Mouse (Mus musculus) myocyte (in vitro differentiated cells): ENCODE results near the gene Gm4763. TPM values are rescaled to one million over a fixed set of nuclear protein-coding genes. Genes with fewer than 3 reads are reported as not detected.
"Not testable (repeated sequence)": the region's sequence is repeated elsewhere in the genome, so short reads cannot be mapped to it uniquely, and the experiment has no call there.

Experiments used
- H3K27me3 ChIP-seq: one replicate; pipeline ENCODE4 v1.6.1; 2011; ENCODE audit not compliant: control insufficient read depth, insufficient read depth, insufficient read length
- H3K36me3 ChIP-seq: one replicate; pipeline ENCODE4 v1.6.1; 2011; ENCODE audit not compliant: control insufficient read depth, insufficient read depth
- H3K4me2 ChIP-seq: one replicate; pipeline ENCODE4 v1.6.1; 2011; ENCODE audit warnings: low read depth, control low read depth
- H3K4me3 ChIP-seq: one replicate; pipeline ENCODE4 v1.5.1; 2011; ENCODE audit warnings: mild to moderate bottlenecking, control low read depth, moderate library complexity
- H3K79me2 ChIP-seq: one replicate; pipeline ENCODE4 v1.6.1; 2011; ENCODE audit not compliant: control insufficient read depth, insufficient read depth
- H3ac ChIP-seq: one replicate; pipeline ENCODE4 v1.6.1; 2011; ENCODE audit not compliant: control insufficient read depth, insufficient read length
- CEBPB ChIP-seq: IDR thresholded peaks from 2 replicates; pipeline ENCODE4 v1.6.1; 2011; ENCODE audit warnings: mild to moderate bottlenecking, moderate library complexity; ENCODE audit not compliant: poor library complexity, insufficient read depth, severe bottlenecking
- E2F4 ChIP-seq: IDR thresholded peaks from one replicate; pipeline ENCODE4 v1.6.1; 2011; ENCODE audit warnings: mild to moderate bottlenecking, control low read depth, moderate library complexity; ENCODE audit not compliant: insufficient read depth
- MAX ChIP-seq: IDR thresholded peaks from one replicate; pipeline ENCODE4 v1.6.1; 2011; ENCODE audit warnings: low read depth, mild to moderate bottlenecking, control low read depth
- MYOD1 ChIP-seq, 3 experiments: IDR thresholded peaks; one replicate each; pipeline ENCODE4 v1.6.1; 2011; ENCODE audit warnings: control low read depth in 2 of 3, low read depth in 2 of 3, mild to moderate bottlenecking in 2 of 3, moderate library complexity in 1 of 3; ENCODE audit not compliant: insufficient read length in 2 of 3, control insufficient read depth in 1 of 3
- MYOG ChIP-seq, 3 experiments: IDR thresholded peaks; one replicate each; pipeline ENCODE4 v1.6.1; 2011; ENCODE audit warnings: control low read depth in 2 of 3, low read depth in 2 of 3, mild to moderate bottlenecking in 2 of 3; ENCODE audit not compliant: insufficient read length in 2 of 3, control insufficient read depth in 1 of 3, insufficient read depth in 1 of 3
- POLR2A ChIP-seq: IDR thresholded peaks from one replicate; pipeline ENCODE4 v1.6.1; 2011; ENCODE audit warnings: low read depth, mild to moderate bottlenecking, control low read depth, moderate library complexity; ENCODE audit not compliant: insufficient read length
- POLR2AphosphoS2 ChIP-seq: IDR thresholded peaks from one replicate; pipeline ENCODE4 v1.6.1; 2011; ENCODE audit warnings: low read depth, control low read depth; ENCODE audit not compliant: insufficient read length
- REST ChIP-seq: IDR thresholded peaks from one replicate; pipeline ENCODE4 v1.6.1; 2011; ENCODE audit warnings: mild to moderate bottlenecking, control low read depth, moderate library complexity; ENCODE audit not compliant: insufficient read depth, insufficient read length
- SRF ChIP-seq: IDR thresholded peaks from one replicate; pipeline ENCODE4 v1.6.1; 2011; ENCODE audit warnings: low read depth; ENCODE audit not compliant: control insufficient read depth, insufficient read length
- TCF12 ChIP-seq: IDR thresholded peaks from one replicate; pipeline ENCODE4 v1.6.1; 2011; ENCODE audit warnings: mild to moderate bottlenecking, control low read depth; ENCODE audit not compliant: poor library complexity, insufficient read depth, severe bottlenecking
- TCF3 ChIP-seq: IDR thresholded peaks from one replicate; pipeline ENCODE4 v1.6.1; 2011; ENCODE audit warnings: low read depth, control low read depth; ENCODE audit not compliant: insufficient read length
- USF1 ChIP-seq: IDR thresholded peaks from one replicate; pipeline ENCODE4 v1.6.1; 2011; ENCODE audit warnings: low read depth, mild to moderate bottlenecking, control low read depth, moderate library complexity
- polyA plus RNA-seq: library from polyadenylated mRNA; unstranded; fragments of >200 nt; fragmentation: generic; extraction: Trizol; gene quantifications from one replicate; pipeline ENCODE4 v1.2.1, GENCODE M21; 2012; ENCODE audit warnings: missing spikeins

Gene Gm4763
- polyA plus RNA-seq, 1 experiment = not detected

DNA sequence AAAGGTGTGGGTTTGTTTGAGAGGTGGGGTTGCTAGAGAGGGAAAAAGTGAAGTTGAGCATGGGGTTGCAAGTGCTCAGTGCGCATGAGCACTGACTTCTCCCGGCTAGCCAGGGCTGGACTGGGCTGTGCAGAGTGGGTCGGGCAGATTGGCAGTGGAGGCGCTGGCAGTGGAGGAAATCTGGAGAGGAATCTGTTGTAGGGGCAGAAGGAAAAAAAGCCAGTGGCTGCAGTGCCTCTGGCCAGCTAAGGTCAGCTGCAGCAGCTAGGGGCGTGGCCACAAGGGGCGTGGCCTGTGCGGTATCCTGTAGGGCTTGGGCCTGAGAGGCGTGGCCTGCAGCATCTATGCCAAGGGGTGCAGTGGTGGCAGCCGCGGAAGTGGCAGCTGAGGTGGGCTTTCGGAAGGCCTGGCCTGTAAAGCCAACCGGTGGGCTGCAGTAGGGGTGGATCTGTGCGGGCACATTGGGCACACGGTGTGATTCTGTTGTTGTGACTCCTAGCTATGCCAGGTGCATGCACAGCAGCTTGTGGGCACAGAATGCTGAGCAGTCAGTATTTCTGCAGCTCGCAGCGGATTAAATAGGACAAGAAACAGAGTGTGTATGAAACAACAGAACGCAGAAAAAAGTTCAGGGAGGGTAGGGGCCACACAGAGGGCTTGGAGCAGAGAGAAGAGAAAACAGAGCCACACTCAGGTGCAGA is 9.4 kb upstream of the Gm4763 start:
- H3K27me3 ChIP-seq = peaks cover 31% of the 10 kb centered on the region
- H3K36me3 ChIP-seq = no peaks in the 10 kb centered on the region
- no peaks in the 10 kb centered on the region for H3K79me2 ChIP-seq
- H3ac ChIP-seq = no peak overlapping the region
- no peak overlapping the region for H3K4me2 ChIP-seq
- TF ChIP-seq USF1 (no peak), TCF3 (no peak), POLR2AphosphoS2 (no peak), CEBPB (no peak), MAX (no peak), POLR2A (no peak), MYOG (IDR thresholded peaks at IDR 0.05; ENCODE audit: control insufficient read depth in 1 of 3, insufficient read depth in 1 of 3, insufficient read length in 2 of 3, low read depth in 2 of 3) (no peak), SRF (no peak), E2F4 (no peak), TCF12 (no peak), MYOD1 (IDR thresholded peaks at IDR 0.05; ENCODE audit: control insufficient read depth in 1 of 3, insufficient read length in 2 of 3, low read depth in 2 of 3) (no peak), REST (no peak)
- H3K4me3 ChIP-seq = no peak overlapping the region

DNA sequence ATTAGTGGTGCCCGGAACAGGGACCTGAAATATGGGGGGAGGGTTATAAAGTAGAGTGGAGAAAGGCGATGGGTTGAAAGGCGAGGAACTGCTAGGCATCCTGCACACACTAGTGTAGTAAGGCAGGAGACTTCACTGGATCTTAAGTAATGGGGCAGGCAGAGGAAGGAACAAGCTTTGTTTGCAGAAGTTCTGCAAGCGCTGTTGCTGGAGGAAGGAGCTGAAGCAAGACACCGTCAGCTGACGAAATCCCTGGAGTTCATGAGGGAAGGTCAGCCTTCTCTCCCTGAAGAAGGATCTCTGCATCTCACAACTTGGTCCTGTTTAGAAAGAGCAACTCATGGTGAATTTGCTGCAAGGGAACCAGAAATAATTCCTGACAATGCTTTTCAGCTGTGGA is 11.7 kb downstream of the Gm4763 start:
- no peak overlapping the region for H3K4me3 ChIP-seq
- H3K79me2 ChIP-seq = no peaks in the 10 kb centered on the region
- no peaks in the 10 kb centered on the region for H3K36me3 ChIP-seq
- TF ChIP-seq MAX (no peak), POLR2AphosphoS2 (no peak), TCF12 (no peak), MYOG (IDR thresholded peaks at IDR 0.05; ENCODE audit: control insufficient read depth in 1 of 3, insufficient read depth in 1 of 3, insufficient read length in 2 of 3, low read depth in 2 of 3) (no peak), CEBPB (no peak), USF1 (no peak), MYOD1 (IDR thresholded peaks at IDR 0.05; ENCODE audit: control insufficient read depth in 1 of 3, insufficient read length in 2 of 3, low read depth in 2 of 3) (no peak), SRF (no peak), REST (no peak), POLR2A (no peak), TCF3 (no peak), E2F4 (no peak)
- no peak overlapping the region for H3ac ChIP-seq
- no peak overlapping the region for H3K4me2 ChIP-seq
- H3K27me3 ChIP-seq = peaks cover 21% of the 10 kb centered on the region

DNA sequence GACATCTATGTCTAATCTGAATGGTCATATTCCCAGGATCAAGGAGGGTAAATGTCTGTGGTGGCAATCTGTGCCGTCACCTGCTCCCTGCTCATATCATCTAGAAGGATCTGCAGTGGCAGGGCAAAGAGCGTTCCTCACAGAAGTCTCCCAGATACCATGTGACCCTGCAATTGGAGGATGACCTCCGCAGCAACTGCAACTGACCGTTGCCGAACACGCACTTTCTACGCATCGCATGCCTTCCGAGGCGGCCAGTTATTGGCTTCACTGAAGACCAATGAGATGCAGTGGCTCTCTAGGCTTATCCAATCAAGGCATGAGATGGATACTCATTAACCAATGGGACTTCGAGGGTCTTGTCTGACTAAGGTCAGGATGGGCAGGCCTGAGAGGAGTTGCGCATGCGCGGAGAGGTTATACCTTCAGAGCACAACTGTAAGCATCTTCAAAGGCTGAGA is 17.8 kb downstream of the Gm4763 start, which contains the start of gene BC049730:
Gene BC049730 (plus strand): TSS at position 411 of the 461 bp plus-strand sequence.
- H3ac ChIP-seq = no peak within 1 kb of the TSS
- H3K36me3 ChIP-seq = no peaks in the 10 kb centered on the region
- no peaks in the 10 kb centered on the region for H3K79me2 ChIP-seq
- H3K27me3 ChIP-seq = peaks cover 35% of the 10 kb centered on the region
- no peak for TF ChIP-seq MYOD1 (IDR thresholded peaks at IDR 0.05; ENCODE audit: control insufficient read depth in 1 of 3, insufficient read length in 2 of 3, low read depth in 2 of 3)
- no peak for TF ChIP-seq TCF12
- no peak within 1 kb of the TSS for H3K4me3 ChIP-seq
- no peak within 1 kb of the TSS for H3K4me2 ChIP-seq

DNA sequence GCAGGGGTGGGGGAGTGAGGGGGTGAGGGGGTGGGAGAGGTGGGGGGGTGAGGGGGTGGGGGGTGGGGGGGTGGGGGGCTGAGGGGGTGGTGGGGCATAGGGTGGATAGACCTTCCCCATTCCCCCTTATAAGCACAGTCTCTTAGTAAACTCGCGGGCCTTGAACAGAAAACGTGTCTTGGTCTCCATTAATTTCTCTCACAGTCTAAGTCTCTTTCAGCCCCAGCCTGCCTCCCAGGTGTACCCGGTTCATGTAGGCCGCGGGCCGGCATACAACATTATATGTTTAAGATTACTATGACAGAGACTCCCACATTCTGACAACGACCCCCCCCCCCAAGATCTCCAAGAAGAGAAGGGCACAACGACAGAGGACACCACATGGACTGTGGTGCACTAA is 23.9 kb downstream of the Gm4763 start:
- not testable (repeated sequence) for H3K27me3 ChIP-seq, H3K79me2 ChIP-seq, H3K36me3 ChIP-seq, H3K4me3 ChIP-seq, H3K4me2 ChIP-seq, H3ac ChIP-seq

DNA sequence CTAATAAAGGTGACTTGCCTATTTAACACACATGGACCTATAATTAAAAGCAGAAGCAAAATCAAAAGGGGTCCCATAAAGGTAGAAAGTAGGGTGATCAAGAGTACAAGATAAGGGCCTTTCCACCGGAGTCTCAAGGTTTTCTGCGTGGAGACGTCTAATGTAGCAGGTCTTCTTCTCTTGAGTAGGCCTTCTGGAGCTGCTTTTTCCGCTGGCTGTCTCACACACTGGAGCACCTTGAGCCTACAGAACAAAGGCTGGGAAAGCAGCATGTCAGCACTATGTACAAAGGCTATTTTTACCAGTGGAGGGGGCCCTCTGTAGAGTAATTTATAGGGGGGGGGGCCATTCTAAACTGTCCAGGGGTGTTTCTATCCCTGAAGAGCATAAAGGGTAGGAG is 28.8 kb downstream of the Gm4763 start:
- not testable (repeated sequence) for H3K4me3 ChIP-seq, H3K79me2 ChIP-seq, H3K36me3 ChIP-seq, H3K4me2 ChIP-seq, H3ac ChIP-seq
- H3K27me3 ChIP-seq = peaks cover 18% of the 10 kb centered on the region

DNA sequence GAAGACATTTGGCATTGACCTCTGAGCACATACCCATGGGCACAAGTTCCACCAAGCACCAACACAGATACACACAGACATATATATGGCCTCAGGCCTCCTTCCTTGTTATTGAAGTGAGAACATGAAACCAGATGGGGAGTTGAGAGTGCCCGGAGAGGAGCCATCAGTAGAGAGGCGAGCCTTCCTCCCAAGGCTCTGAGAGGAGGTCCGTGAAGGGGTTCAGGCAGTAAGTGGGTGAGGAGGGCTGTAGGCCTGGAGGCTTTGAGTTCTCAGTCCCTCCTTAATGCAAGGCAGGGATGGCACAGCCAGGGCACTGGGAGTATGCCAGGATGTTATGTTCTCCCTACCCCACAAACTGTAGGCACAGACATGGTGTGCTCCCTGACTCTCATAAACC is 34.0 kb downstream of the Gm4763 start:
- H3K27me3 ChIP-seq = peaks cover 18% of the 10 kb centered on the region
- not testable (repeated sequence) for H3K36me3 ChIP-seq, H3K79me2 ChIP-seq, H3ac ChIP-seq, H3K4me2 ChIP-seq, H3K4me3 ChIP-seq

DNA sequence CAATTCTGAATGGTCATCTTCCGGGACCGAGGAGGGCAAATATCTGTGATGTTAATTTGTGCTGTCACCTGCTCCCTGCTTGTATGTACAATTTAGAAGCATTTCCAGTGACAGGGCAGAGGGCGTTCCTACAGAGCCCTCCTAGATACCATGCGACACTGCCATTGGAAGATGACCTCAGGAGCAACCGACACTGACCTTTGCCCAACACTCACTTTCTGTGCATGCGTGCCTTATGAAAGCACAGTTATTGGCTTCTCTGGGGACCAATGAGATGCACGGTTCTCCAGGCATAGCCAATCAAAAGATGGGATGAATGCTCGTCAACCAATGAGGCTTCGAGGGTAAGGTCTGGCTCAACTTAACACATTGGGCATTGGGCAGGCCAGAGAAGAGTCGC is 39.2 kb downstream of the Gm4763 start:
- H3K4me2 ChIP-seq, H3K36me3 ChIP-seq, H3ac ChIP-seq, H3K27me3 ChIP-seq, H3K4me3 ChIP-seq, H3K79me2 ChIP-seq: not testable (repeated sequence)

DNA sequence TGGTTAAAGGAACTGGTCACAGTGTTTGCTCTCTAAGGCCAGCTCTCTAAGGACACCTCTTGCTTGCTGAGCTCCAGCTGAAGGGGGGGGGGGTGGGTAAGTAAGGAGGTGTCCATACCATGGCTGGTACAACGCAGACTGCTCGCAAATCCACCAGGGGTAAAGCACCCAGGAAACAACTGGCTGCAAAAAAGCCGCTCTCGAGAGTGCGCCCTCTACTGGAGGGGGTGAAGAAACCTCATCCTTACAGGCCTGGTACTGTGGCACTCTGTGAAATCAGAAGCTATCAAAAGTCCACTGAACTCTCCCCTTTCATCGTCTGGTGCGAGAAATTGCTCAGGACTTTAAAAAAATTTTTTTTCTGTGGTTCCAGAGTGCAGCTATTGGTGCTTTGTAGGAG is 42.6 kb downstream of the Gm4763 start:
- not testable (repeated sequence) for H3ac ChIP-seq, H3K4me3 ChIP-seq, H3K4me2 ChIP-seq, H3K79me2 ChIP-seq, H3K27me3 ChIP-seq, H3K36me3 ChIP-seq
